19 mouse cellular contexts compared by ENCODE assay signal in the genomic region with DNA sequence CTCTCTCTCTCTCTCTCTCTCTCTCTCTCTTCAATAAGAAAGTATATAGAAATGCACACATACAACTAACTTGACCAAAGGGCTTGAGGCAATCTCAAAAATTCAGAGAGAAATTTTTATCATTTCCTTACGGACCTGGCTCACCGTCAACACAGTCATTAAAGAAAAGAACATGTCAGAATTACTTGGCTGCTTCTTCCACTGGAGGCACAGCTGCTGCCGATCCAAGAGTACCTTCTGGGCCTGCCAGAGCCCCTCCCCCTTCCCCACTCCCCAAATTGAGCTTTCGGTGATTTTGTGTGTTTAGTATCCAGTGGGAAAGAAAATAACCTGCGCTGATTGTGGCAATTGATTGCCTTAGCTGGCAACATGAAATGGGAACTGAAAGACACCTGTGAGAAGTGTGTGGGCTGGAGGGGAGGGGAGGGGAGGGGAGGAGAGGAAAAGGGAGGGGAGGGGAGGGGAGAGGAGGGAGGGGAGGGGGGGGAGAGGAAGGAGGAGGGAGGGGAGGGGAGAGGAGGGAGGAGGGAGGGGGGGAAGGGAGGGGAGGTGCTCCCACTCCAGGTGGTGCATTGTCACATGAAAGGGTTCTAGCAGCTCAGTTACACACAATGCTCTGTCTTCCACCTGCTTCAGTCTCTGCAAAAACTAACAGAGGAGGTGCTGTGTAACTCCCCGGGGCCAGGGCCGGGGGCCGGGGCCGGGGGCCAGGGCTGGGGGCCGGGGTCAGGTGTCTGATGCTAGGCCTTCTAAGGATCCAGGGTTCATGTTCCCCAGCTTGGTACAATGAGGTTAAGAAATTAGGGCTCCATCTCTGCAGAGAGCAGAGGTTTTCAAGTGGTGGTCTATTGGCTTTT.
DNase-seq lines count a peak whose midpoint lies in the region; ATAC-seq and TF ChIP-seq lines count a peak whose summit lies in the region.
"Had no signal": no experiment of that assay in that cellular context is flagged by ENCODE, and none has a peak within 500 bp of the region (broad histone marks: within the 10 kb centered on the region; RNA-seq: fewer than 3 reads in every experiment).

No protein-coding gene starts in this region.

- no peak overlapping the region for H3K9ac ChIP-seq in hindbrain, postnatal 0 days (replicated peaks; ENCODE audit: low read length)
- H3K9ac ChIP-seq in hindbrain, embryonic 12.5 days, result no peak overlapping the region
- H3K9ac ChIP-seq: embryonic facial prominence, embryonic 12.5 days; limb, embryonic 12.5 days; liver, embryonic 15.5 days had no signal

- no peak overlapping the region for H3K4me2 ChIP-seq in hindbrain, postnatal 0 days (ENCODE audit: low read depth, low read length)
- no peak overlapping the region for H3K4me2 ChIP-seq in hindbrain, embryonic 12.5 days (replicated peaks)
- H3K4me2 ChIP-seq: embryonic facial prominence, embryonic 12.5 days; limb, embryonic 12.5 days; liver, embryonic 15.5 days had no signal

- DNase-seq in hindbrain, postnatal 0 days (ENCODE audit: low spot score), result peak; percentile 30
- peak; percentile 84 for DNase-seq in NIH3T3 (ENCODE audit: low read depth)
- DNase-seq in forebrain, embryonic 10.5 days (ENCODE audit: extremely low spot score, low spot score), result no peak
- no peak for DNase-seq in limb, embryonic 10.5 days (ENCODE audit: low spot score)
- DNase-seq in thymus, adult 18-20 months, result no peak
- DNase-seq in adrenal gland, adult 2 months, result no peak
- no peak for DNase-seq in embryo, embryonic 9.5 days (ENCODE audit: extremely low spot score)
- DNase-seq: cerebellum, adult 11 months; heart, adult 18-20 months; kidney, postnatal 10 days; lung, postnatal 14 days; thymus, postnatal 25 days had no signal

- no peak for ATAC-seq in hindbrain, postnatal 0 days
- ATAC-seq in hindbrain, embryonic 12.5 days (ENCODE audit: low FRiP score), result no peak
- ATAC-seq: intestine, embryonic 16.5 days had no signal

- H3K36me3 ChIP-seq in hindbrain, postnatal 0 days (ENCODE audit: insufficient read depth, low read length), result no peaks in the 10 kb centered on the region
- H3K36me3 ChIP-seq in hindbrain, embryonic 12.5 days, result no peaks in the 10 kb centered on the region
- H3K36me3 ChIP-seq in forebrain, embryonic 10.5 days (replicated peaks), result no peaks in the 10 kb centered on the region
- H3K36me3 ChIP-seq in limb, embryonic 10.5 days, result no peaks in the 10 kb centered on the region
- H3K36me3 ChIP-seq: embryonic facial prominence, embryonic 12.5 days; limb, embryonic 12.5 days; liver, embryonic 15.5 days had no signal

- no peak for TF ChIP-seq CTCF in hindbrain, postnatal 0 days (IDR thresholded peaks at IDR 0.05; ENCODE audit: low read depth)

- no peak overlapping the region for H3K4me3 ChIP-seq in hindbrain, postnatal 0 days (ENCODE audit: low read length)
- no peak overlapping the region for H3K4me3 ChIP-seq in hindbrain, embryonic 12.5 days
- H3K4me3 ChIP-seq in forebrain, embryonic 10.5 days, result no peak overlapping the region
- H3K4me3 ChIP-seq in limb, embryonic 10.5 days, result no peak overlapping the region
- H3K4me3 ChIP-seq: embryonic facial prominence, embryonic 12.5 days; left cerebral cortex, adult 2 months; limb, embryonic 12.5 days; liver, embryonic 15.5 days; megakaryocyte, embryonic 14.5 days had no signal

- no peak overlapping the region for H3K27ac ChIP-seq in hindbrain, postnatal 0 days
- H3K27ac ChIP-seq in hindbrain, embryonic 12.5 days, result no peak overlapping the region
- H3K27ac ChIP-seq in forebrain, embryonic 10.5 days, result 0 out of 2 replicates have a peak overlapping the region, but pooled peaks have one; percentile 35
- 0 out of 2 replicates have a peak overlapping the region, but pooled peaks have one; percentile 23 for H3K27ac ChIP-seq in limb, embryonic 10.5 days
- H3K27ac ChIP-seq: embryonic facial prominence, embryonic 12.5 days; left cerebral cortex, adult 2 months; limb, embryonic 12.5 days; liver, embryonic 15.5 days had no signal

- no peaks in the 10 kb centered on the region for H3K4me1 ChIP-seq in hindbrain, postnatal 0 days (ENCODE audit: insufficient read depth, low read length)
- H3K4me1 ChIP-seq in hindbrain, embryonic 12.5 days, result peaks cover 3% of the 10 kb centered on the region; the same call in 1 of the 2 replicates
- H3K4me1 ChIP-seq in forebrain, embryonic 10.5 days, result peaks cover 19% of the 10 kb centered on the region
- H3K4me1 ChIP-seq in limb, embryonic 10.5 days, result peaks cover 15% of the 10 kb centered on the region; the same call in 1 of the 2 replicates
- H3K4me1 ChIP-seq: limb, embryonic 12.5 days; liver, embryonic 15.5 days; megakaryocyte, embryonic 14.5 days had no signal

- 31% methylated on average over 10 of the region's 10 CpGs for whole genome bisulfite sequencing in hindbrain, postnatal 0 days
- 42% methylated on average over 10 of the region's 10 CpGs for WGBS in hindbrain, embryonic 12.5 days
- WGBS in forebrain, embryonic 10.5 days, result 49% methylated on average over 10 of the region's 10 CpGs
- WGBS in limb, embryonic 10.5 days, result 66% methylated on average over 10 of the region's 10 CpGs

- no peaks in the 10 kb centered on the region for H3K27me3 ChIP-seq in hindbrain, postnatal 0 days (ENCODE audit: insufficient read depth, low read length)
- no peaks in the 10 kb centered on the region for H3K27me3 ChIP-seq in hindbrain, embryonic 12.5 days
- no peaks in the 10 kb centered on the region for H3K27me3 ChIP-seq in forebrain, embryonic 10.5 days (ENCODE audit: poor library complexity, severe bottlenecking)
- H3K27me3 ChIP-seq in limb, embryonic 10.5 days (ENCODE audit: low read depth, poor library complexity, severe bottlenecking), result peaks cover 9% of the 10 kb centered on the region
- H3K27me3 ChIP-seq: embryonic facial prominence, embryonic 12.5 days; limb, embryonic 12.5 days; liver, embryonic 15.5 days; megakaryocyte, embryonic 14.5 days had no signal

- H3K9me3 ChIP-seq in hindbrain, postnatal 0 days (ENCODE audit: low read length), result no peaks in the 10 kb centered on the region
- no peaks in the 10 kb centered on the region for H3K9me3 ChIP-seq in hindbrain, embryonic 12.5 days (replicated peaks)
- no peaks in the 10 kb centered on the region for H3K9me3 ChIP-seq in forebrain, embryonic 10.5 days
- H3K9me3 ChIP-seq in limb, embryonic 10.5 days (replicated peaks), result no peaks in the 10 kb centered on the region
- H3K9me3 ChIP-seq: embryonic facial prominence, embryonic 12.5 days; limb, embryonic 12.5 days; liver, embryonic 15.5 days had no signal

Comparison
In these comparisons a context has a peak if more than half of its experiments do, and no peak if none do; other contexts are left out.
1. DNase-seq: peak in hindbrain, postnatal 0 days (single experiment) and NIH3T3 (single experiment); none in forebrain, embryonic 10.5 days (single experiment), limb, embryonic 10.5 days (single experiment), thymus, adult 18-20 months (0 of 2), adrenal gland, adult 2 months (single experiment) and embryo, embryonic 9.5 days (single experiment).
2. H3K27ac ChIP-seq: peak in forebrain, embryonic 10.5 days (single experiment) and limb, embryonic 10.5 days (single experiment); none in hindbrain, postnatal 0 days (single experiment) and hindbrain, embryonic 12.5 days (single experiment).